Mouse (Mus musculus): Measurements from ENCODE around the gene Txn1. TPM values are rescaled to one million over a fixed set of nuclear protein-coding genes. Genes with fewer than 3 reads are reported as not detected.

Txn1 gene
- polyA plus RNA-seq, 1 experiment from 2014 or later, result 291 TPM

- Histone ChIP-seq H3K36me3 (no peaks in the 10 kb centered on the region), H3K27ac (replicated peaks) (no peak overlapping the region), H3K27me3 (no peaks in the 10 kb centered on the region), H3K4me2 (no peak overlapping the region), H3K4me1 (replicated peaks) (0 out of 2 replicates have a peak, but pooled peaks cover 5% of the 10 kb centered on the region), H3K9me3 (no peaks in the 10 kb centered on the region), H3K9ac (no peak overlapping the region), H3K4me3 (no peak overlapping the region)
- 83% methylated on average over 9 of the region's 10 CpGs for WGBS
- ATAC-seq (ENCODE audit: low FRiP score, low read depth), result 0 out of 2 replicates have a peak, but pooled peaks have one; percentile 15
Measured at GRCm38 (mm10) chr4:57914193-57915190, 41.7 kb downstream of the Txn1 start.

- Histone ChIP-seq H3K4me1 (replicated peaks) (0 out of 2 replicates have a peak, but pooled peaks cover 5% of the 10 kb centered on the region), H3K4me2 (no peak overlapping the region), H3K27me3 (no peaks in the 10 kb centered on the region), H3K36me3 (no peaks in the 10 kb centered on the region), H3K9me3 (no peaks in the 10 kb centered on the region), H3K27ac (replicated peaks) (no peak overlapping the region), H3K4me3 (no peak overlapping the region), H3K9ac (no peak overlapping the region)
- ATAC-seq (ENCODE audit: low FRiP score, low read depth), result no peak
Measured at GRCm38 (mm10) chr4:57913021-57913420, 43.2 kb downstream of the Txn1 start.

- Histone ChIP-seq H3K9ac (no peak overlapping the region), H3K27me3 (no peaks in the 10 kb centered on the region), H3K4me3 (no peak overlapping the region), H3K4me1 (replicated peaks) (peaks cover 5% of the 10 kb centered on the region; the same call in 1 of the 2 replicates), H3K4me2 (no peak overlapping the region), H3K27ac (replicated peaks) (no peak overlapping the region), H3K36me3 (no peaks in the 10 kb centered on the region), H3K9me3 (no peaks in the 10 kb centered on the region)
- ATAC-seq (ENCODE audit: low FRiP score, low read depth), result no peak
- 82% methylated on average over 6 of the region's 6 CpGs for WGBS
Measured at GRCm38 (mm10) chr4:57908860-57909259, 47.4 kb downstream of the Txn1 start.

- H3K4me1 ChIP-seq (replicated peaks), result peaks cover 5% of the 10 kb centered on the region; the same call in 1 of the 2 replicates
- ATAC-seq (ENCODE audit: low FRiP score, low read depth), result no peak
- H3K4me3 ChIP-seq, result no peak overlapping the region
- H3K27me3 ChIP-seq, result no peaks in the 10 kb centered on the region
- no peaks in the 10 kb centered on the region for H3K36me3 ChIP-seq
- no peak overlapping the region for H3K27ac ChIP-seq (replicated peaks)
- no peaks in the 10 kb centered on the region for H3K9me3 ChIP-seq
- WGBS, result 62% methylated on average over 2 of the region's 2 CpGs
- no peak overlapping the region for H3K4me2 ChIP-seq
- H3K9ac ChIP-seq, result no peak overlapping the region
Measured at GRCm38 (mm10) chr4:57906708-57907107, 49.5 kb downstream of the Txn1 start.

GRCm38 (mm10) chr4:57904638-57905037 lies 51.6 kb downstream of the Txn1 start:
- no peak overlapping the region for H3K27ac ChIP-seq (replicated peaks)
- no peak overlapping the region for H3K4me3 ChIP-seq
- H3K9me3 ChIP-seq, result no peaks in the 10 kb centered on the region
- peaks cover 5% of the 10 kb centered on the region; the same call in 1 of the 2 replicates for H3K4me1 ChIP-seq (replicated peaks)
- no peaks in the 10 kb centered on the region for H3K27me3 ChIP-seq
- WGBS, result 28% methylated on average over 9 of the region's 9 CpGs
- no peaks in the 10 kb centered on the region for H3K36me3 ChIP-seq
- H3K4me2 ChIP-seq, result 0 out of 2 replicates have a peak overlapping the region, but pooled peaks have one; percentile 7
- no peak overlapping the region for H3K9ac ChIP-seq
- ATAC-seq (ENCODE audit: low FRiP score, low read depth), result peak; percentile 49; the same call in 1 of the 2 replicates

- Histone ChIP-seq H3K36me3 (no peaks in the 10 kb centered on the region), H3K4me2 (0 out of 2 replicates have a peak overlapping the region, but pooled peaks have one; percentile 7), H3K27me3 (no peaks in the 10 kb centered on the region), H3K27ac (replicated peaks) (no peak overlapping the region), H3K4me3 (no peak overlapping the region), H3K9me3 (no peaks in the 10 kb centered on the region), H3K4me1 (replicated peaks) (peaks cover 5% of the 10 kb centered on the region; the same call in 1 of the 2 replicates), H3K9ac (no peak overlapping the region)
- peak; percentile 65 for ATAC-seq (ENCODE audit: low FRiP score, low read depth)
- 14% methylated on average over 5 of the region's 5 CpGs for WGBS
Measured at GRCm38 (mm10) chr4:57904211-57904610, 52.0 kb downstream of the Txn1 start.

GRCm38 (mm10) chr4:57902619-57903018 lies 53.6 kb downstream of the Txn1 start:
- H3K27ac ChIP-seq (replicated peaks), result no peak overlapping the region
- no peak overlapping the region for H3K4me2 ChIP-seq
- H3K36me3 ChIP-seq, result no peaks in the 10 kb centered on the region
- 87% methylated on average over 5 of the region's 5 CpGs for WGBS
- no peak overlapping the region for H3K9ac ChIP-seq
- peaks cover 5% of the 10 kb centered on the region; the same call in 1 of the 2 replicates for H3K4me1 ChIP-seq (replicated peaks)
- no peak overlapping the region for H3K4me3 ChIP-seq
- no peaks in the 10 kb centered on the region for H3K9me3 ChIP-seq
- H3K27me3 ChIP-seq, result no peaks in the 10 kb centered on the region
- ATAC-seq (ENCODE audit: low FRiP score, low read depth), result no peak

- H3K27me3 ChIP-seq, result no peaks in the 10 kb centered on the region
- H3K4me2 ChIP-seq, result no peak overlapping the region
- H3K4me3 ChIP-seq, result no peak overlapping the region
- 0 out of 2 replicates have a peak, but pooled peaks have one; percentile 28 for ATAC-seq (ENCODE audit: low FRiP score, low read depth)
- H3K4me1 ChIP-seq (replicated peaks), result peaks cover 5% of the 10 kb centered on the region; the same call in 1 of the 2 replicates
- WGBS, result 12% methylated on average over 4 of the region's 4 CpGs
- no peak overlapping the region for H3K27ac ChIP-seq (replicated peaks)
- H3K36me3 ChIP-seq, result no peaks in the 10 kb centered on the region
- H3K9ac ChIP-seq, result no peak overlapping the region
- H3K9me3 ChIP-seq, result no peaks in the 10 kb centered on the region
Measured at GRCm38 (mm10) chr4:57901210-57901609, 55.0 kb downstream of the Txn1 start.

- Histone ChIP-seq H3K9ac (no peak overlapping the region), H3K4me2 (no peak overlapping the region), H3K36me3 (no peaks in the 10 kb centered on the region), H3K27me3 (no peaks in the 10 kb centered on the region), H3K27ac (replicated peaks) (no peak overlapping the region), H3K4me1 (replicated peaks) (peaks cover 4% of the 10 kb centered on the region), H3K9me3 (no peaks in the 10 kb centered on the region), H3K4me3 (no peak overlapping the region)
- no peak for ATAC-seq (ENCODE audit: low FRiP score, low read depth)
- 84% methylated on average over 3 of the region's 3 CpGs for WGBS
Measured at GRCm38 (mm10) chr4:57896631-57897030, 59.6 kb downstream of the Txn1 start.

GRCm38 (mm10) chr4:57895902-57896301 lies 60.3 kb downstream of the Txn1 start:
- 67% methylated on average over 6 of the region's 6 CpGs for WGBS
- H3K9ac ChIP-seq, result no peak overlapping the region
- no peak for ATAC-seq (ENCODE audit: low FRiP score, low read depth)

GRCm38 (mm10) chr4:57895140-57895539 lies 61.1 kb downstream of the Txn1 start:
- H3K4me1 ChIP-seq (replicated peaks), result peaks cover 4% of the 10 kb centered on the region
- H3K9ac ChIP-seq, result no peak overlapping the region
- H3K4me2 ChIP-seq, result no peak overlapping the region
- H3K9me3 ChIP-seq, result no peaks in the 10 kb centered on the region
- WGBS, result 44% methylated on average over 5 of the region's 5 CpGs
- ATAC-seq (ENCODE audit: low FRiP score, low read depth), result no peak
- H3K4me3 ChIP-seq, result no peak overlapping the region
- H3K27me3 ChIP-seq, result no peaks in the 10 kb centered on the region
- no peak overlapping the region for H3K27ac ChIP-seq (replicated peaks)
- H3K36me3 ChIP-seq, result no peaks in the 10 kb centered on the region

More at GRCm38 (mm10) chr4:57895902-57896301, 60.3 kb downstream of the Txn1 start:
- Histone ChIP-seq H3K27me3 (no peaks in the 10 kb centered on the region), H3K36me3 (no peaks in the 10 kb centered on the region), H3K4me2 (no peak overlapping the region), H3K4me1 (replicated peaks) (peaks cover 4% of the 10 kb centered on the region), H3K9me3 (no peaks in the 10 kb centered on the region), H3K27ac (replicated peaks) (no peak overlapping the region), H3K4me3 (no peak overlapping the region)
